Mouse (Mus musculus) adrenal gland, adult 8-10 months (tissue): Measurements from ENCODE around the gene Gm43552. TPM values are rescaled to one million over a fixed set of nuclear protein-coding genes. Genes with fewer than 3 reads are reported as not detected.
A peak's percentile ranks its signal among the peaks of the same experiment; 100 is the strongest.

Experiments used
- DNase-seq: peaks from one replicate; pipeline ENCODE4 v3.0.0; 2022
- total RNA-seq, 4 experiments: library from RNA; stranded (reverse); gene quantifications; 2 replicates each; pipeline ENCODE4 v1.2.4; 2022

Gm43552 gene
- total RNA-seq, 4 experiments from 2014 or later, result 3.6 to 12.4 (median 6.2) TPM; not detected in 1

DNA sequence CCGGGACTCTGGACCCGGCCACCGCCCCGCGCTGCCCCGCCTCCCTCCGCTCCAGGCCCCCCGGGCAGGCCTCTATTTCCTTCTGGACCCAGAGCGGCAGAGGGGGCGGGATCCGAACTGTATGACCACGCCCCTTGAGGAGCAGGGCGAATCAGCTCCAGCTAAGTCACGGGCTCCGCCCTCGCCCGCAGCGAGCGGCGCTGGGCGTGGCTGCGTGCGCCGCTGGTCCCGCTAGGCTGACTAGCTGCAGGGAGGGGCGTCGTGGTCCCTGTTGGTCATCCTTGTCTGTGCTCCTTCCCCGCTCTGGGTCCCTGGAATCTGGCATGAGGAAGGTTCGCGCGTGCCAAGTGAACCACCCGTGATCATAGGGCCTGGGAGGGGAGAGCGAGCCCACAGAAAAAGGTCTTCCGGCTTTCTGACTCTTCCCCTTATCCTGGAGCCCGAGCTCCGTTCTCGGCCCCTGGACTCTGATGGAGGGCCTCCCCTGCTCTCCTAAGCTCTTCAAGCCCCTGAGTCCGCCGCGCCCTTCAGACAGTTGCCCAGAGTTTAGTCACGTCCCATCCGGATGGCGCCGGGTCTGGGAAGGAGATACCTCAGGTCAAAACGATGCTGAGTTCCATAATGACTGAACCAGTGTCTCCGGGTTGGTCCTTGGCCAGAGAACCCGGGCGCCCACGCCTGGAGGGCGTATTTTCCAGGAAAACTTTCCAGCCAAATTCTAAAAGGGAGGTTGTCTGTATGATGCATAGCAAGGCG lies 56.6 kb downstream of the Gm43552 start, which contains the start of gene Ugdh:
TSS of gene Ugdh (minus strand) at position 144 of the 756 bp plus-strand sequence.
- DNase-seq, result peak; percentile 96

DNA sequence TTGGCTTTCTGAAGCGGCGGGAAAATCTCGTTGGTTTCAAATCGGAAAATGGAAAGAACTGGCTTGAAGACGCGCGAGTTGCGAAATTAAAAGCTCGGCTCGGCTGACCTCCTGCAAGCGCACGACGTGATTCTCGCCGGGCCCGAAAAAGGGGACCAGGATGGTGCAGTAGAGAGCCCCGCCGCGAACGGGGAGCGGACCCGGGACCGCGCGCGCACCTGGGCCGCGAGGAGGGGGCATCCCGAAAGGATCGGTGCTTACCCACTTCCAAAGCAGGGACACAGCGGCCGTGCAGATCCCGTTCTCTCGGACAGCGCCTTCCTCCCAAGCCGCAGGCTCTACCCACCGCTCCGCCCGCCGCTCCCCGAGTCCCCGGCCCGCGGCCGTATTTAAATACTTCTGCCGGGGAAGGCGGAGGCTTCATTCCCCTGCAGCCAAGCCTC lies 57.2 kb downstream of the Gm43552 start:
- no peak for DNase-seq

DNA sequence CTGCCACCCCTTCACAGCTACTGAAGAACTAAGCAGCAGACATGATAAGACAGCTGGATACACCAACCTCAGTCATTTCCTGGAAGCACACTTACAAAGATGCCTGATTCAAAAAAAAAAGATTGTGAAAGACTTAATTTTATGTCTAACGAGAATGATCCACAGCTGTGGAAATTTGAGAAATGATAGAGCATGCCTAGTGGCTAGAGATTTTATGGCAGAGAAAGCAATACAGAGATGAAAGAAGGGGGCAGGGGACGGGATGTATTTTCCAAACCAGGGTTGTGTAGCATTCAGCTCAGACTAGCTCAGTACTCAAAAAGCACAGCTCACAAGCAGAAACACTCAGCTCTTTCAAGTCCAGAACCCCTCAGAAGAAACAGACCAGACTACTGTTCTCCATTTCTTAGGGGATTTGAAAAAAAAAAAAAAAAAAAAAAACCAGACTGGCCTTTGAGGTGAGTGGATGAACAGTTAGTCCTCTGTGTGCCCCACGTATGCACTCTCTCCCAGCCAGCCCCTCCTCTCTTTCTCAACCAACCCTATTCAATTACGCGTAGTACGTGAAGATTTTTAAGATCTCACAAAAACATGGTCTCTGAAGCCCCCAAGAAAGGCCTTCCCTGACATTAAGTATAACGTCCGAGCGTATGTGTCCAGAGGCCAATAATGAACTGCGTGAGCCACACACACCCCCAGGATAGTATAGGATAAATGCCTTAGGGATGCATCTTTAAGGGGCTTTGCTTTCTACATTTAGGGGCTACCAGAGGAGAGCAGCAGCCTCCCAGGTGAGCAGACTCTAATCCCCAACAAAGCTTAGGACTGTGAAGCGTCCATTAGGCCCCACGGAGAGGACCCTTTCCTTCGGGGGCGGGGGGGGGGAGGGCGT lies 57.9 kb downstream of the Gm43552 start:
- DNase-seq, result no peak

DNA sequence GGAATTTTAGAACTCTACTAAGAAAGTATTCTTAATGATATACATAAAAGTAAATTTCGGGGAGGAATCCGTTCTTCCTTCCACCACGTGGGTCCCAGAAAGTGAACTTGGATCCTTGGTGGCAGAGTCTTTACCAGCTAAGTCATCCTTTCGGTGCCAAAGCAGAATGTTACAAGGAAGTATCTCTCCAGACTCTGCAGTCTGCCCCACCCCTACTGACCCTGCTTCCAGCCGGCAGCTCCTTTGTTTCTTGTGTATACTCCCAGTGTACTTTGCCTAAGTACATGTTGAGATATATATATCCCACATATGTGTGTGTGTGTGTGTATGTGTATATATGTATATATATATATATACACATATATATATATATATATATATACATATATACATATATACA lies 63.2 kb downstream of the Gm43552 start:
- DNase-seq, result no peak

DNA sequence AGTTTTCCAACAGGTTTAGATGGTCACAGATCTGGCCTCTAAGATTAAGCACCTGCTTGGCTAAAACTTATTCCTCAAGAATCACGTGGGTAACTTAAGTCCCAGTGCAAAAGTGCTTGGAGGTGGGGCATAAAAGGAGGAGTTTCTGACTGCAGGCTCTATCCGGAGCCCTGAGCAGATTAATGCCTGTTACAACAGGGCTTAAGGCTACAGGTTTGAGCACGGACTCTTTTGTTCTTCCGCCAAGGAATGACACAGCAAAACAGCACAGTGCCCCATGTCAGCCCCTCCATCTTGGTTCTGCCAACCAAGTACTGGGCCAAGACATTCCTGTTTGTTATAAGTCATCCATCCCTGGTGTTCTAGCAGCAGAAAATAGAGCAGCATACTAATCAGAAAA lies 64.3 kb downstream of the Gm43552 start:
- no peak for DNase-seq

DNA sequence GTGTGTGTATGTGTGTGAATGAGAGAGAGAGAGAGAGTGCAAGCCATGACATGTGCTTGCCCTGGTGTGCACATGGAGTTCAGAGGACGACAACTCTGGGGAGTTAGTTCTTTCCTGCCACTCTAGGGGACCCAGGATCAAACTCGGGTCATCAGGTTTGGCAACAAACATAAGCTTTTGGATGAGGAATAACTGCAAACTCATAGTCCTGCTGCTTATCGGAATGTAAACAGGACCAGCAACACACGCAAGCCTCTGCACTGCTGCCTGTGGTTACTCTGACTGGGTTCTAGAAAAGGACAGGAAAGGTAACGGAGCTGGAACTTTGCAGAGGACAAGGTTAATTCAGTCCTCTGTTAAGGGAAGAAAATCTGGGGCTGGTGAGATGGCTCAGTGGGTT lies 67.4 kb downstream of the Gm43552 start:
- no peak for DNase-seq

DNA sequence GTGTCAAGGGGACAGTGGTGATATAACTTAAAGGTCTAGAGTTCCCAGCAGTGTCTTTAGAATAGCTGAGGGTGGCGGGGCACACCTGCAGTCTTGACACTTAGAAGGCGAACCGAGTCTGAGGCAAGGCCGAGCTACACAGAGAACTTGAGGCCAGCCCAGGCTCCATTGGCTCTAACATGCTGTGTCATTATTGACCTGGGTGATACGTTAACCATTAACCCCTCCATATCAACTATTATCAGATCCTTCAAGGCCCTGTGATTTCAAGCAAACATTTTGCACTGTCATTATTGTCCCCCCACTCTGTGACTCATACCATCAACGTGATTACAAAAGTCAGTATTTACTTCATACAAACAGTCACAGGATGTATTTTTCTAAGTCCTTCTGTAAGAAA lies 68.4 kb downstream of the Gm43552 start:
- no peak for DNase-seq

DNA sequence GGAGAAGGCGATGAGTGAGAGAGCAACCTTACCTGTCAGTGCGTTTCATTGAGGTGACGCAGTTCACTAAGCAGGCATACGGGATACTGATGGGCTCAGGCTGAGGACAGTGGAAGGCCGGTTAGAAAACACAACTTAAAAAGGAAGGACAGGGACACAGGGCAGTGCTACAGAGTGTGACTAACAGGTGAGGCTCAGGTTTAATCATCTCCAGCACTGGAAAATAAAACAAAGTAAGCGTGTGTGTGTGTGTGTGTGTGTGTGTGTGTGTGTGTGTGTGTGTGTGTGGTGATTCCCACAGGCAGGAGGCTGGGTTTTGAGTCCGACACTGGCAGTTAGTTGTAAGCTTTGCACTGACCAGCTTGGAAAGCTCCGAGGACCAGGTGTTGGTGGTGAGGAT lies 69.8 kb downstream of the Gm43552 start:
- DNase-seq, result no peak

DNA sequence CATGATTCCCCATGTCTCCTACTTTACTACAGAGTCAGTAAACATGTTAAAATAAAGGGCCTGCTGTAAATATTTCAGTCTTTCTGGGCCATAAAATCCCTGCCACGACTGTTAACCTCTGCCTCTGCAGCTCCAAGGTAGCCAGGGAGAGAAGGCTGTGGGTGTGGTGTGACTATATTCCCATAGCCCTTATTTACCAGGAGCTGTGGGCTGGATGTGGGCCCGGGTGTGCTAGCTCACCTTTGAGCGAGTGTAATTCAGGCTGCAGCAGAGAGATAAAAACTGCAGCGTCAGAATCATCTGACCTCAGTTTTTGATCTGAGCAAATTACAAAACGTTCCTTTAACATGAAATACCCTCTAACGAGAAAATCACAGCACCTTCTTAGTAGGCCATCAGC lies 71.8 kb downstream of the Gm43552 start:
- DNase-seq, result no peak

DNA sequence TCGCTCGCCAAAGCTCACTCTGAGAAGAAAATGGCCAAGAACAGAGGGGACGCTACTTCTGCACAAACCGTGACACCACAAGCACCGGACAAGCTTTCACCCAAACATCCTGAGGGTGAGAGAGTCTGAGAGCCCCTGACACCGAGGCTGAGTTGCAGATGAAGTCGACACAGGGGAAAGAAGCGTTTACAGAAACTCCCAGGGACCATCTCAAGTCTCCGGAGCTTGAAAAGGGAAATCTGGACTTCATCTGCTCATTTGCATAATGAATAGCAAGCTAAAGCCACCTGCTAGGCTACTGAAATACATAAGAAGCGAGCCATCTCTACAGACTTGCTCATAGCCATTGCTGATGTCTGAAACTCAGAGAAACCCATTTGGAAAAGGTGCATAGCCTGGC lies 73.5 kb downstream of the Gm43552 start:
- DNase-seq, result no peak

DNA sequence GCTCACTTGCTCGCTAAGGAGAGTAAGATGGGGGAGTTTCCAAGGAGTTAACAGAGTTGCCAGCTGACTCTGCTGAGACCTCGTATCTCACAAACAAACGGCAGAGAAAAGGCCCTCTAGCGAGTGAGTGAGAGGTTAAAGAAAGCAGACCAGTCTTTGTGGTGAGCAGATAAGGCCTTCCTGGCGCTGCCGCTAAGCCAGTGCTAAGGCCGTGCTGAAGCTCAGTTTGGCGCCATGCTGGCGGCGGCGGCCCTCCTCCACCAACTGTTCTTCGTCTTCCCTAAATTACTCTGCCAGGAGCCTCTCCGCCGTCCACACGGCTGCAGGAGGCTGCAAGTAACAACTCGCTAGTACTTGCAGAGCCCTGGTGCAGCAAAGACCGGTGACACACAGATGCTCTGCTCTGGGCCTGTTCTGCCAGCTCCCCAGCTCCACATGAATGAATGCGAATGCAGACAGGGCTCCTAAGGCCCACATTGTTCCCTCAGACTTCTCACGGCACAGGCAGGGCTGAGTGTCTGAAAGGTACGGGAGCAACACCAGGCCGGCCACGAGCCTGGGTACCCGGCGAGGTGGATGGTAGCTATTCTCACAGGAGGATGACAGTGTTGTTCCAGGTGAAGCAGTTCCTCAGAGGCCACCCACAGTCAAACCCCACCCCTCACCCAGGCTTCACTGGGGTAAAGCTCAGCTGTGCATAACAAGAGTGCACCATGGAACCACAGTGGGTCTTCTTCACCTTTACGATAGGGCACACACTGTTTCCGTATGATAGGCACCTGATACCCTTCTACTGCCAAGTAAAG lies 76.8 kb downstream of the Gm43552 start:
- DNase-seq, result no peak

DNA sequence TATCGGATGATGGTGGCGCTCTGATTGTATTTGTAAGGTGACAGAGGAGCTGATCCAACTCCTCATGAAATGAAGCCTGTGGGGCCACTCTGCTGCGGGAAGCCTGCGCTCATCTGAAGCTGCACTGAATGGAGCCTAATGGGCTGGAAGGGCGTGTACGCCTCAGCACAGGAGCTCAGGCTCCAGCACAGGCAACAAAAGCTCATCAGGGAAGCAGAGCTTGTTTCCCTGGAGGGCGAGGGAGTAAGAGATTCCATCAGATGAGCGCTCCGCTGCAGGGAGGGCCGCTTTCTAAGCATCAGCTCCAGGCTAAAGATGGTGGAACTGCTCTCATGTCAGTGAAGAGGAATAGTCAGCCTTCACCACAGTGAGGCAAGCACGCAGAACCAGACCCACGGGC lies 84.6 kb downstream of the Gm43552 start:
- no peak for DNase-seq

DNA sequence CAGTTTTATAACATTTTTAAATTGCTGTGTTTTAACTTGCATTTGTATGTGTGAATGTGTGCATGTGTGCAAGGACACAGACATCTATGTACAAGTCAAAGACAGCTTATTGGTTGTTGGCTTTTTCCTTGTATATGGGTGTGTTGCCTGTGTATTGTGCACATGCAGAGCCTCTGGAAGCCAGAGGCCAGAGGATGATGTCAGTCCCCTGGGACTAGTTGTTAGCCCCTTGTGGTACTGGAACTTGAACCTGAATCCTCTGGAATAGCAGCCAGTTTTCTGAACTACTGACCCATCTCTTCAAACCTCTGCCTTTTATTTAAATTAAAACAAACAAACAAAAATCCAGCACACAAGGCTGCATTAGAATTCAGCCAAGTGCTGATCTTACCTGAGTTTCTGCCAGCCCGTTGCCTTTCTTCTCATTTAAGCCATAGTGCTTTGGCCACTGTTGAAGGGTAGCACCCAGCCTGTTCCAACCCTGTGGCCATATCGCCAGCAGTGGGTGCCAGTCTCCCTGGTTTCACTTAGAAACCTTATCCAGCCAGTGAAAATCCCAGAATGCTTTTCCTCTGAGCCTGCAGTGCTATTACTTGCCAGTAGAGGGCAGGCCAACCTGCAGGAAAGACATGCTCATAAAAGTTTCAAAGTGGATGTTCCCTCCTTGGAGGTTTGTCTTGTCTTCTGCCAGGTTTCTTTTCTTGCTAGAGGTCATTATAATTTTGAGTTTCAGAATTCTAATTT lies 91.2 kb downstream of the Gm43552 start:
- DNase-seq, result peak; percentile 76

DNA sequence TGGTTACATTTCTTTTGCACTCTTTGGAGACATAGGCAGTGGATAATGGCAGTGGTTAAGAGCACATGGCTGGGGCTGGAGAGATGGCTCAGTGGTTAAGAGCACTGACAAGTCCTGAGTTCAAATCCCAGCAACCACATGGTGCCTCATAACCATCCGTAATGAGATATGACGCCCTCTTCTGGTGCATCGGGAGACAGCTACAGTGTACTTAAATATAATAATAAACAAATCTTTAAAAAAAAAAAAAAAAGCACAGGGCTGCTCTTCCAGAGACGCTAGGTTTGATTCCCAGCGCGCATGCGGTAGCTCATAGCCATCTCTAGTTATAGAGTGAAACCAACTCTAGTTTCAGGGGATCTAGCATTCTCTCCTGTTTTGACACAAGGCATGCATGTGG lies 98.2 kb downstream of the Gm43552 start:
- no peak for DNase-seq

DNA sequence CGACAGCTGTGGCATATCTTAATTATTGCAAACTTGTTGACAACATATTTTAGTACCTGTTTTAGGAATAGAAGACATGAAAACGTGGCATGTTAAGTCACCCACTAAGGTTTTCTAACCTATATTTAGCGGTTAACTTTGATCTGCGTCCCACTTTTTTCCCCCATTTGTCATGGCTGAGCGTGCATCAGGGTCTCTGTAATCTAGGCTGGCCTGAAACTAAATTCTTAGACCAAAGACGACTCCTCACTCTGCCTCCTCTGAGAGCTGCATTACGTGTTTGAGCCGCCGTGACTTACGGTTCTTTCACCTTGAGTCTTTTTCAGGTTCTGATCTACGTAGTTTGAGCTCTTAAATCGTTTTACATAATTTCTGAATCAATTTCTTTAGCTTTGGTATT lies 100.9 kb downstream of the Gm43552 start:
- DNase-seq, result no peak

DNA sequence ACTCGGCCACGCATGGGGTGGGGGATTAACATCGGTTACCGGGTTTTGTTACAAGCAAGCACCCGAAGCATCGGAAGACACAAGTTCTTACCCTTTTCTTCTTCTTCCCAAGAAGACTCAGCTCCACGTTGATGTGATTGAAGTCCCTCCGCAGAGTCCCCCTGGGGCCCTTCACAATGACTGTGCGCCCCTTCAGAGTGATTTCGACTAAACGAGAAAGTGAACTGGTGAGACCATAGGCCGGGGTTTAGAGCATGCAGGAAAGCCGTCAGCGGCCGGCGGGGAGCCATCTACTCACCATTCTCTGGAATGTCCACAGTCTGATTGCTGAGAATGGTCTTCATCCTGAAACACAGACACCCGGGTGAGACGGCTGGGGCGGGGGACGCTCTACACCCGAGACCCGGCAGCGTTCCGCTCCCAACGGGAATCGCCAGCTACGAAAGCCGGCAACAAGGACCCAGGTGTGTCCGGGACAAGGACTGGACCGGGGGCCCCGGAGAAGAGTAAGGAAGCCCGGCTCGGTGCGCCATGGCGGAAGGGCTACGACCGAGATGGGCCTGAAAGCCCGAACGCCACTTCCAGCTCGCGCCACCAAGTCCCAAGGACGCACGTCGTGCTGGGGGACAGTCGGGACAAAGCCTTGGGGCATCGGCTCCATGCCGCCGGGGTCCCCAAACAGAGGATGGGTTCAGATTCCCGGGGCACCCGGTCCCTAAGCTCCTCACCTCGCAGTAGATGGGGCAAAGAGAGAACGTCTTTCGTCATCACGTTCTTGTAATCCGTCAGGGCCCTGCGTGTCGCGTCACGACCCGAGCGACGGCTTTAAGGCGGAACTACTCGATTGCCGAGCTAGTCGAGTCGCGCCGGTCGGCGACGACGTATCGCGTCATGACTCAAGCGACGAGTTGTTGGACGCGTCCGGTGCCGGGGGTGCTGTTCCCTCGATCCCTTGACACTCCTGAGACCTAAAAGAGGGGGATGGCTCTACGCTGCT lies 101.7 kb downstream of the Gm43552 start, which contains the start of the genes Rpl9 and Lias:
TSS of gene Rpl9 (minus strand) at position 797 of the 997 bp plus-strand sequence.
TSS of gene Lias (plus strand) at position 850 of the 997 bp plus-strand sequence.
- DNase-seq, result peak; percentile 97

DNA sequence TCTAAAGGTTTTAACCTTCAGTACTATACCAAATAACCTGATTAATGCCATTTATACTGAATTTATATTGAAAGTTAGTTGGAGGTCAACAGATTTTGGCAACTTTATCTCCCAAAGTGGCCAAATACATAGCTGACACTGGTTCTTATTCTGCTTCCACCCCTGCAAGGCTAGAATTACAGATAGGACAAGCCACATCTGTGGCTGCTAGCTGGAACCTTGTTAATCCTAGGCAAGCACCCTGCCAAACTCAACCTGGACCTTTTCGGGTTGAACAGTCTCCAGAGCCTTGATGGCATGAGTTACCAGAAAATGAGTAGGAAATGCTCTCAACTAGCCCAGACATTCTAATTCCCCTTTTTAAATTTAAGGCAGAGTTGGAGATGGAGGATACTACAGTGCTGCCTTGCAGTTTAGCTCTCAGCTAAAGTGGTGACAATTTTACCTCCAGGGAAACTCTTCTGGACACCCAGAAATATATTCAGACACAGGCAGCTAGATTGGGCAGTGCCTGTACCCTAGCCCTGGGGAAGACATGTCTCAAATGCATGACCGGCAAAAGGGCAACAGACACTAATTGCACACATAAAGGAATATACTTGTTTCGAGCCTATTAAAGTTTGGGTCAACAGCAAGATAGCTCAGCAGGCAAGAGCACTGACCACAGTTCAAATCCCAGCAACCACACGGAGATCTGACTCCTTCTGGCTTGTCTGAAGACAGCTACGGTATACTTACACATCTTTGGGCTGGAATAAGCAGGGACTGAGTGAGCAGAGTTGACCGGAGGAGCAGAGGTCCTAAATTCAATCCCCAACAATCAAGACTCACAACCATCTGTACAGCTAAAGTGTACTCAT lies 105.4 kb downstream of the Gm43552 start:
- DNase-seq, result no peak

DNA sequence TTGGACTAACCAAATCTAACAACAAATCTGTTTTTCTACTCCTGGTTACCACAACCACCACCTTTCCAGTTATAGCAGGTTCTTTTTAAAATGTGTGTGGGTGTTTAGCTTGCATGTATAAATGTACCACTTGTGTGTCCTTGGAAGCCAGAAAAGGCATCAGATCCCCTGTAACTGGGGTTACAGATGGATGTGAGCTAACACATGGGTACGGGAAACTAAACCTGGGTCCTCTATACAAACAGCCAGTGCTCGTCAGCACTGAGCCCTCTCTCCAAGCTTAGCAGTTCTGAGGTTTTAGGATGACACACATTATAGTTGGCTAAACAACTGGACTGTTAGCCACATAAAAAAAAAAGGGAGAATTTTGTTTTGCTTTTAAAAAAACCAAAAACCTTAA lies 106.9 kb downstream of the Gm43552 start:
- no peak for DNase-seq
